Mouse (Mus musculus): ENCODE data around the gene 6430571L13Rik. TPM values are rescaled to one million over a fixed set of nuclear protein-coding genes. Genes with fewer than 3 reads are reported as not detected.

Gene 6430571L13Rik
- 0.91 and 1.2 TPM in 2 replicates for polyA plus RNA-seq (2012; rRNA removed)

- no peaks in the 10 kb centered on the region for H3K36me3 ChIP-seq (ENCODE audit: control insufficient read depth, insufficient read depth, low read length)
- H3K27ac ChIP-seq (ENCODE audit: control insufficient read depth, insufficient read depth, low read length): no peak within 1 kb of the TSS
- WGBS: under 1% methylated on average over 34 of the region's 34 CpGs
- H3K4me1 ChIP-seq (replicated peaks; ENCODE audit: control insufficient read depth, insufficient read depth, low read length): peaks cover 31% of the 10 kb centered on the region
- 0 out of 2 replicates have a peak, but pooled peaks have one; percentile 31 for TF ChIP-seq POLR2A (IDR thresholded peaks at IDR 0.05; ENCODE audit: control insufficient read depth, extremely low read depth, insufficient read depth, low read length, poor library complexity)
- no peak for TF ChIP-seq CTCF (IDR thresholded peaks at IDR 0.05; ENCODE audit: borderline replicate concordance, control insufficient read depth, extremely low read depth, insufficient read depth, low read length, poor library complexity)
- no peaks in the 10 kb centered on the region for H3K27me3 ChIP-seq (ENCODE audit: control insufficient read depth, insufficient read depth, low read length)
- H3K4me3 ChIP-seq (ENCODE audit: control insufficient read depth, insufficient read depth, low read length): peak within 1 kb of the TSS; percentile 51
- peak; percentile 87 for DNase-seq
Measured at GRCm38 (mm10) chr9:107340267-107340859, at the start of gene 6430571L13Rik. Gene 6430571L13Rik (plus strand): TSS chr9:107340602.

GRCm38 (mm10) chr9:107290897-107291296 is 49.5 kb upstream of the 6430571L13Rik start:
- DNase-seq: peak; percentile 84
- Histone ChIP-seq H3K27ac (ENCODE audit: control insufficient read depth, insufficient read depth, low read length) (no peak overlapping the region), H3K4me1 (replicated peaks; ENCODE audit: control insufficient read depth, insufficient read depth, low read length) (peaks cover 33% of the 10 kb centered on the region), H3K4me3 (ENCODE audit: control insufficient read depth, insufficient read depth, low read length) (no peak overlapping the region), H3K27me3 (ENCODE audit: control insufficient read depth, insufficient read depth, low read length) (no peaks in the 10 kb centered on the region), H3K36me3 (ENCODE audit: control insufficient read depth, insufficient read depth, low read length) (no peaks in the 10 kb centered on the region)
- 37% methylated on average over 10 of the region's 10 CpGs for WGBS
- TF ChIP-seq CTCF (IDR thresholded peaks at IDR 0.05; ENCODE audit: borderline replicate concordance, control insufficient read depth, extremely low read depth, insufficient read depth, low read length, poor library complexity): peak; percentile 92
- TF ChIP-seq POLR2A (IDR thresholded peaks at IDR 0.05; ENCODE audit: control insufficient read depth, extremely low read depth, insufficient read depth, low read length, poor library complexity): no peak

- TF ChIP-seq CTCF (IDR thresholded peaks at IDR 0.05; ENCODE audit: borderline replicate concordance, control insufficient read depth, extremely low read depth, insufficient read depth, low read length, poor library complexity) (peak; percentile 65; the same call in 1 of the 2 replicates), POLR2A (IDR thresholded peaks at IDR 0.05; ENCODE audit: control insufficient read depth, extremely low read depth, insufficient read depth, low read length, poor library complexity) (no peak)
- no peak overlapping the region for H3K4me3 ChIP-seq (ENCODE audit: control insufficient read depth, insufficient read depth, low read length)
- H3K4me1 ChIP-seq (replicated peaks; ENCODE audit: control insufficient read depth, insufficient read depth, low read length): peaks cover 23% of the 10 kb centered on the region
- peak; percentile 84 for DNase-seq
- H3K36me3 ChIP-seq (ENCODE audit: control insufficient read depth, insufficient read depth, low read length): no peaks in the 10 kb centered on the region
- 5% methylated on average over 6 of the region's 6 CpGs for WGBS
- no peak overlapping the region for H3K27ac ChIP-seq (ENCODE audit: control insufficient read depth, insufficient read depth, low read length)
- H3K27me3 ChIP-seq (ENCODE audit: control insufficient read depth, insufficient read depth, low read length): no peaks in the 10 kb centered on the region; the same call in 1 of the 2 replicates
Measured at GRCm38 (mm10) chr9:107294249-107294648, 46.2 kb upstream of the 6430571L13Rik start.

- TF ChIP-seq CTCF (IDR thresholded peaks at IDR 0.05; ENCODE audit: borderline replicate concordance, control insufficient read depth, extremely low read depth, insufficient read depth, low read length, poor library complexity) (no peak), POLR2A (IDR thresholded peaks at IDR 0.05; ENCODE audit: control insufficient read depth, extremely low read depth, insufficient read depth, low read length, poor library complexity) (no peak)
- peak; percentile 27 for DNase-seq
- no peaks in the 10 kb centered on the region for H3K36me3 ChIP-seq (ENCODE audit: control insufficient read depth, insufficient read depth, low read length)
- no peak overlapping the region for H3K27ac ChIP-seq (ENCODE audit: control insufficient read depth, insufficient read depth, low read length)
- WGBS: 30% methylated on average over 4 of the region's 4 CpGs
- H3K4me3 ChIP-seq (ENCODE audit: control insufficient read depth, insufficient read depth, low read length): no peak overlapping the region
- peaks cover 15% of the 10 kb centered on the region for H3K4me1 ChIP-seq (replicated peaks; ENCODE audit: control insufficient read depth, insufficient read depth, low read length)
- no peaks in the 10 kb centered on the region; the same call in 1 of the 2 replicates for H3K27me3 ChIP-seq (ENCODE audit: control insufficient read depth, insufficient read depth, low read length)
Measured at GRCm38 (mm10) chr9:107295616-107296015, 44.8 kb upstream of the 6430571L13Rik start.

- H3K4me3 ChIP-seq (ENCODE audit: control insufficient read depth, insufficient read depth, low read length): peak within 1 kb of the TSS; percentile 84
- peak within 1 kb of the TSS; percentile 13; the same call in 1 of the 2 replicates for H3K27ac ChIP-seq (ENCODE audit: control insufficient read depth, insufficient read depth, low read length)
- no peak for DNase-seq
- TF ChIP-seq CTCF (IDR thresholded peaks at IDR 0.05; ENCODE audit: borderline replicate concordance, control insufficient read depth, extremely low read depth, insufficient read depth, low read length, poor library complexity) (no peak), POLR2A (IDR thresholded peaks at IDR 0.05; ENCODE audit: control insufficient read depth, extremely low read depth, insufficient read depth, low read length, poor library complexity) (no peak)
- H3K4me1 ChIP-seq (replicated peaks; ENCODE audit: control insufficient read depth, insufficient read depth, low read length): peaks cover 13% of the 10 kb centered on the region
- no peaks in the 10 kb centered on the region; the same call in 1 of the 2 replicates for H3K27me3 ChIP-seq (ENCODE audit: control insufficient read depth, insufficient read depth, low read length)
- H3K36me3 ChIP-seq (ENCODE audit: control insufficient read depth, insufficient read depth, low read length): no peaks in the 10 kb centered on the region
Measured at GRCm38 (mm10) chr9:107296016-107296040, 44.6 kb upstream of the 6430571L13Rik start, which contains the start of gene Cish. Gene Cish (plus strand): TSS chr9:107296026.

- TF ChIP-seq CTCF (IDR thresholded peaks at IDR 0.05; ENCODE audit: borderline replicate concordance, control insufficient read depth, extremely low read depth, insufficient read depth, low read length, poor library complexity) (no peak), POLR2A (IDR thresholded peaks at IDR 0.05; ENCODE audit: control insufficient read depth, extremely low read depth, insufficient read depth, low read length, poor library complexity) (no peak)
- Histone ChIP-seq H3K27me3 (ENCODE audit: control insufficient read depth, insufficient read depth, low read length) (no peaks in the 10 kb centered on the region; the same call in 1 of the 2 replicates), H3K36me3 (ENCODE audit: control insufficient read depth, insufficient read depth, low read length) (no peaks in the 10 kb centered on the region), H3K4me3 (ENCODE audit: control insufficient read depth, insufficient read depth, low read length) (peak overlapping the region; percentile 84), H3K27ac (ENCODE audit: control insufficient read depth, insufficient read depth, low read length) (peak overlapping the region; percentile 9; the same call in 1 of the 2 replicates), H3K4me1 (replicated peaks; ENCODE audit: control insufficient read depth, insufficient read depth, low read length) (peaks cover 13% of the 10 kb centered on the region)
- WGBS: 4% methylated on average over 14 of the region's 14 CpGs
- DNase-seq: no peak
Measured at GRCm38 (mm10) chr9:107296041-107296440, 44.4 kb upstream of the 6430571L13Rik start.
